Mouse (Mus musculus) frontal cortex, postnatal 14 days (tissue): ENCODE measurements around the gene Pla2g6.

Experiments used
- DNase-seq, 2 experiments: peaks; one replicate each; pipeline ENCODE4 v3.0.0; 2022; ENCODE audit warnings: low spot score in 2 of 2

Pla2g6 gene

GRCm38 (mm10) chr15:79277728-79278127, 50.5 kb downstream of the Pla2g6 start:
- DNase-seq: no peak

GRCm38 (mm10) chr15:79273020-79273419, 55.2 kb downstream of the Pla2g6 start:
- DNase-seq: no peak

- no peak for DNase-seq
Observed at GRCm38 (mm10) chr15:79271124-79271746, 57.0 kb downstream of the Pla2g6 start.

GRCm38 (mm10) chr15:79270317-79271123, 57.7 kb downstream of the Pla2g6 start:
- DNase-seq: peak in 1 of 2 experiments; percentile 43

- no peak for DNase-seq
Observed at GRCm38 (mm10) chr15:79268521-79268920, 59.7 kb downstream of the Pla2g6 start.

GRCm38 (mm10) chr15:79265384-79265783, 62.8 kb downstream of the Pla2g6 start:
- no peak for DNase-seq

GRCm38 (mm10) chr15:79263726-79264125, 64.5 kb downstream of the Pla2g6 start:
- no peak for DNase-seq

GRCm38 (mm10) chr15:79262786-79263309, 65.3 kb downstream of the Pla2g6 start:
- DNase-seq: no peak

- DNase-seq: no peak
Observed at GRCm38 (mm10) chr15:79262375-79262774, 65.8 kb downstream of the Pla2g6 start.

GRCm38 (mm10) chr15:79261757-79262156, 66.4 kb downstream of the Pla2g6 start:
- DNase-seq: no peak

GRCm38 (mm10) chr15:79261095-79261725, 67.0 kb downstream of the Pla2g6 start:
- peak in 1 of 2 experiments; percentile 48 for DNase-seq

GRCm38 (mm10) chr15:79258521-79258920, 69.7 kb downstream of the Pla2g6 start:
- no peak for DNase-seq

- DNase-seq: no peak
Observed at GRCm38 (mm10) chr15:79254661-79255060, 73.5 kb downstream of the Pla2g6 start, which contains the start of gene Slc16a8. Slc16a8 (minus strand) TSS chr15:79254761.

- DNase-seq: no peak
Observed at GRCm38 (mm10) chr15:79252580-79252979, 75.6 kb downstream of the Pla2g6 start.

- peak; percentile 35 to 44 for DNase-seq
Observed at GRCm38 (mm10) chr15:79251781-79252491, 76.3 kb downstream of the Pla2g6 start.

- no peak for DNase-seq
Observed at GRCm38 (mm10) chr15:79251168-79251567, 77.0 kb downstream of the Pla2g6 start.

- no peak for DNase-seq
Observed at GRCm38 (mm10) chr15:79250236-79250635, 78.0 kb downstream of the Pla2g6 start.

GRCm38 (mm10) chr15:79245321-79245720, 82.9 kb downstream of the Pla2g6 start:
- no peak for DNase-seq

- no peak for DNase-seq
Observed at GRCm38 (mm10) chr15:79244071-79244893, 83.9 kb downstream of the Pla2g6 start.

GRCm38 (mm10) chr15:79243234-79244042, 84.8 kb downstream of the Pla2g6 start:
- DNase-seq: peak; percentile 97 to 98
